Mouse (Mus musculus) frontal cortex, postnatal 25 days (tissue): ENCODE measurements at regions not wholly inside any gene's neighbourhood (a gene's known extent, or its start where the extent isn't known, plus 50 kb on each side); places are given as distances from the start of the nearest gene placed in this dataset.

Experiments used
- DNase-seq, 2 experiments: peaks; one replicate each; pipeline ENCODE4 v3.0.0; 2022; ENCODE audit warnings: low spot score in 2 of 2

GRCm38 (mm10) chr1:13941351-13941750 is 2151.8 kb downstream of the 4930444P10Rik start:
- DNase-seq, result no peak

GRCm38 (mm10) chr1:13938344-13938743 is 2154.8 kb downstream of the 4930444P10Rik start:
- no peak for DNase-seq

- DNase-seq, result no peak
Measured at GRCm38 (mm10) chr1:13935938-13936491, 2157.1 kb downstream of the 4930444P10Rik start.

GRCm38 (mm10) chr1:13928679-13929078 is 2164.4 kb downstream of the 4930444P10Rik start:
- no peak for DNase-seq

DNA sequence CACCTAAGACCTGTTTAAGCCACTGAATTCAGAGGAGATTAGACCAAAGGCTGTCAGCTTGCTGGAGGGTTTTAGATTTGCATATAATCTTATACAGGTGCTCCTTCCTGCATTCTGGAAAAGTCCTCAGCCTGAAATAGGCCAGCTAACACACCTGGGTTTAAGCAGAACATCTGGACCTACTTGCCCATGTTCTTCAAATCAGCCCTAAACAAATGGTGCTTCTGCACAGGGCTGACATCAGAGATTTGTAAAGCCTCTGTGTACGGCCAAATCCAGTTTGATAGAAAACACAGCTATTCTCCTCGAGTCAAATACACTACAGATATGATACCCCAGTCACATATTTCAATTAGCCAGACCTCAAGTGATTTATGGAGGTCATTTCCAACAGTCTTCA is 2165.2 kb downstream of the 4930444P10Rik start:
- DNase-seq, result no peak

DNA sequence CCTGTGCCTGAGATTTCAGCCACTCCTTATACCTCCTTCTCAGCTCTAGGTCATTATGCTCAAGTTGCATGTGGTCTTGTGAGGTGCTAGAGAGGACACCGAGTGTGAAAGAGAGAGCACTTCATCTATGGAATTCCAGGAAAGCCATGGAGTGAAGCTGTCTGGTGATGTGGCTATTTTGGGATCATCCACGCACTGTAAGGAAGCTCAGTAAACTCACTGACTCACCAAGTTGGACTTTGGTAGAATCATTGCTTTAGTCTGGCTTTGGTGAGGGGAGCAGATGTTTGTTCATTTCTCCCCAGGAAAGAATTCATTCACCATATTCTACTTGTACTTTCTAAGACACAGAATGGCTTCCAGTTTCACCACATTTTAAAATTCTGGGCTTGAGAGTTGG is 2167.1 kb downstream of the 4930444P10Rik start:
- DNase-seq, result no peak

DNA sequence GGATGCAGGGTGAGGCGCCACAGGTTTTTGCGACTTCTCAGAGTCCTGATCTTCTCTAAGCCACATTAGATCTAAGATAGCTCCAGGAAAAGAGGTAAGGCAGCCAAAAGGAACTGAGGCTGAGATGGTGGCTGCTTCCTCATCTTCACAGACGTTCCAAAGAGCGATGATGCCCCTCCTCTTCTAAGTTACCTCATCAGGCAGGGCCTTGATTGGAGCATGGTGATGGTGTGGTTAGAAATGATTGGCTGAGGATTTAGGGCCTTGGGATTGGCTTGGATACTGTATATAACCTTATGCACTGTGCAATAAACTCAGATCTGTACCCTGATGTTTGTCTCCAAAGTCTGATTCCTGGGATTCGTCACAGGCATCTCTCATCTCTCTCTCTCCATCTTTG is 2177.9 kb downstream of the 4930444P10Rik start:
- no peak for DNase-seq

- DNase-seq, result no peak
Measured at GRCm38 (mm10) chr1:13879126-13879525, 2214.0 kb downstream of the 4930444P10Rik start.

GRCm38 (mm10) chr1:13873925-13874324 is 2219.2 kb downstream of the 4930444P10Rik start:
- no peak for DNase-seq

DNA sequence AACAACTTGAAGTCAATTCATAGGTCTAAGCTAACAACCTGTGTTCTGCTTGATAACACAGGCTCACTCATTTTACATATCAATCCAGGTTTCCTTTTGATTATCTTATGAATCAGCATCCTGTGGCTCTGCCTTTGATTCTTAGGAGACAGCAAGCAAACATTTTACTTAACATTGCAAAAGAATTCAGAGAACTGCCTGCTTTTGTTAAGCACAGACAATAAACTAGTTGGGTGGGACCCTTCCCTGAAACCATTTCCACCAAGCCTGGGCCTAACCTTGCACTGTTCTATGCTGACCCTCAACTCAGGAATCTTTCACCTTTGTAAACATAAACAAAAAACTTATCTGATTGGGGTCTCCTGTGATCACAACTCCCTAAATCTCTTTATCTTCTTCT is 2220.6 kb downstream of the 4930444P10Rik start:
- DNase-seq, result no peak

- peak in 1 of 2 experiments; percentile 6 for DNase-seq
Measured at GRCm38 (mm10) chr1:13870631-13871286, 2222.4 kb downstream of the 4930444P10Rik start.

DNA sequence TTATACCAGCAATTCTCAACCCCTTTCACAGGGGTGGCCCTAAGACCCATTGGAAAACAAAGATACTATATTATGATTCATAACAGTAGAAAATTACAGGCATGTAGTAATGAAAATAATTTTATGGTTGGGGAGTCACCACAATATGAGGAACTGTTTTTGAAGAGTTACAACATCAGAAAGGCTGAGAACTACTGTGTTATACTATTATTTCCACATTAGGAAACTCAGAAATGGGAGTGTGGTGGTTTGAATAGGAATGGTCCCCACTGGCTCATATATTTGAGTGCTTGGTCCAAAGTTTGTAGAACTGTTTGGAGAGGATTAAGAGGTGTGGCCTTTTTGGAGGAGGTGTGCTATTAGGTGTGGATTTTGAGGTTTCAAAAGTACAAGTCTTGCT is 2227.4 kb downstream of the 4930444P10Rik start:
- no peak for DNase-seq

- DNase-seq, result no peak
Measured at GRCm38 (mm10) chr1:13863712-13864111, 2229.4 kb downstream of the 4930444P10Rik start.

- DNase-seq, result no peak
Measured at GRCm38 (mm10) chr1:13861070-13861511, 2232.0 kb downstream of the 4930444P10Rik start.

- no peak for DNase-seq
Measured at GRCm38 (mm10) chr1:13860469-13860868, 2232.7 kb downstream of the 4930444P10Rik start.

GRCm38 (mm10) chr1:13859723-13860122 is 2233.4 kb downstream of the 4930444P10Rik start:
- no peak for DNase-seq

DNA sequence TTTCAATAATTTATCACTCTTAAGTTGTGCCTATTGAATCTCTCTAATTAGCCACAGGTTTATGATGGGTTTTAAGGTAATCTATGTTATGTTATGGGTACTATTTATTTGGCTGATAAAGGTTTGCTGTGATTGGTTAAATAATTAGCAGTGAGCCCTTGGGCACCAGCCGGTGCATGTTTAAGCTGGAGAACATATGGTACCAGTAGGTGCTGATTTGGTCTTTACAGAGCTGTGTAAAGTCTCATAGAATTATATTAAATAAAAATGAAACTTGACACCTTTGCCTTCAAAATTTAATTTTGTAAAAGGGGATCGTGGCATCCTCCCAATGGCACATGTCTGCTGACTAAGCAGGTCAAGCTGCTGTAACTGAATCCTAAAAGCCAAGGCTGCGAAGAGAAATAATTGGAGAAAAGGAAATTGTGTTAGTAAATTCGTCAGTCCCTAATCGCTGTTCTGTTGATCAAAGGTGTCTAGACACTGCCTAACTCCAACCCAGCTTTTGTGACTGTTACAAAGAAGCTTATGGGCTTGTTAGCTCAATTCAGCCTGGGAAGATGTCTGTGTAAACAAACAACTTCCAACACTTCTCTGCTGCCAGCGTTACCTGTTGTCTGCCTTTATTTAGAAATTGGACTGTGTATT is 2234.6 kb downstream of the 4930444P10Rik start:
- DNase-seq, result no peak

- DNase-seq, result no peak
Measured at GRCm38 (mm10) chr1:13856998-13857397, 2236.1 kb downstream of the 4930444P10Rik start.

- DNase-seq, result no peak
Measured at GRCm38 (mm10) chr1:13851144-13851543, 2242.0 kb downstream of the 4930444P10Rik start.

- no peak for DNase-seq
Measured at GRCm38 (mm10) chr1:13849071-13849470, 2244.1 kb downstream of the 4930444P10Rik start.

DNA sequence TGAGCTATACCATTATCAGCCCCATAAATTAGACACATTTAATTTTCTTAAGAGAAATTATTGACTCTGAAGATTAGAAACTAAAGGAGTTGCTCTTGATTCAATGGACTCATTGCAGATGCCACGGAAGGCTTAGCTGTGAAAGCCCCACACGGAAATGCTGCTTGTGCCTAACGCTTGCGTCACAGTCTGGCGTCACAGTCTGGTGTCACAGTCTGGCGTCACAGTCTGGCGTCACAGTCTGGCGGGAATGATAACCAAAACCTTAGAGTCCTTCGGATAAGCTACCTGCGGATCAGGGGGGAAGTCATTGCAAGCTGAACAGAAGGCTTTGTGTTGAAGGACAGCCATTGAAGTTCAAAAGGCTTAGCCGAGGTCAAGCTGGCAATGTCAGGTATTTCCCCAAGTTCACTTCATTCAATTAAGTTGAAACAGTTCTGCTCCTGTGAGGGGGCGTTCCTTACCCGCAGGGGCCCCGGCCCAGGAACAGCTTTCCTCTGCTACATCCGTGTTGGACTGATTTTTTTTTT is 2246.7 kb downstream of the 4930444P10Rik start:
- DNase-seq, result no peak

- DNase-seq, result no peak
Measured at GRCm38 (mm10) chr1:13840309-13840622, 2252.9 kb downstream of the 4930444P10Rik start.
